Mouse (Mus musculus): ENCODE results near the gene Tm4sf4. TPM values are rescaled to one million over a fixed set of nuclear protein-coding genes. Genes with fewer than 3 reads are reported as not detected.
A peak's percentile ranks its signal among the peaks of the same experiment; 100 is the strongest.

The Tm4sf4 gene
- not detected for total RNA-seq (2022)

- DNase-seq (ENCODE audit: low spot score): no peak
These were observed at the start of gene Tm4sf4 for GRCm38 (mm10) chr3:57425089-57425730. Tm4sf4 (plus strand) TSS chr3:57425314.

- no peak for DNase-seq (ENCODE audit: low spot score)
These were observed 38.7 kb upstream of the Tm4sf4 start for GRCm38 (mm10) chr3:57386423-57386822.

- peak; percentile 2 for DNase-seq (ENCODE audit: low spot score)
These were observed 38.2 kb upstream of the Tm4sf4 start for GRCm38 (mm10) chr3:57386895-57387294.

- DNase-seq (ENCODE audit: low spot score): no peak
These were observed 37.5 kb upstream of the Tm4sf4 start for GRCm38 (mm10) chr3:57387593-57387992.

GRCm38 (mm10) chr3:57411535-57411934, 13.6 kb upstream of the Tm4sf4 start:
- no peak for DNase-seq (ENCODE audit: low spot score)

- no peak for DNase-seq (ENCODE audit: low spot score)
These were observed 4.9 kb upstream of the Tm4sf4 start for GRCm38 (mm10) chr3:57420233-57420632.

GRCm38 (mm10) chr3:57420660-57421059, 4.5 kb upstream of the Tm4sf4 start:
- no peak for DNase-seq (ENCODE audit: low spot score)

- no peak for DNase-seq (ENCODE audit: low spot score)
These were observed 1.2 kb downstream of the Tm4sf4 start for GRCm38 (mm10) chr3:57426351-57426750.

GRCm38 (mm10) chr3:57428682-57429464, 3.8 kb downstream of the Tm4sf4 start:
- no peak for DNase-seq (ENCODE audit: low spot score)

GRCm38 (mm10) chr3:57429486-57429885, 4.4 kb downstream of the Tm4sf4 start:
- peak; percentile 50 for DNase-seq (ENCODE audit: low spot score)

- DNase-seq (ENCODE audit: low spot score): peak; percentile 67
These were observed 6.6 kb downstream of the Tm4sf4 start for GRCm38 (mm10) chr3:57431706-57432105.

GRCm38 (mm10) chr3:57435364-57435763, 10.2 kb downstream of the Tm4sf4 start:
- no peak for DNase-seq (ENCODE audit: low spot score)

GRCm38 (mm10) chr3:57440956-57441355, 15.8 kb downstream of the Tm4sf4 start:
- no peak for DNase-seq (ENCODE audit: low spot score)

GRCm38 (mm10) chr3:57445706-57446105, 20.6 kb downstream of the Tm4sf4 start:
- DNase-seq (ENCODE audit: low spot score): no peak

- no peak for DNase-seq (ENCODE audit: low spot score)
These were observed 22.8 kb downstream of the Tm4sf4 start for GRCm38 (mm10) chr3:57447889-57448288.

- peak; percentile 70 for DNase-seq (ENCODE audit: low spot score)
These were observed 23.3 kb downstream of the Tm4sf4 start for GRCm38 (mm10) chr3:57448445-57448844.

GRCm38 (mm10) chr3:57458652-57459051, 33.5 kb downstream of the Tm4sf4 start:
- no peak for DNase-seq (ENCODE audit: low spot score)

- no peak for DNase-seq (ENCODE audit: low spot score)
These were observed 38.2 kb downstream of the Tm4sf4 start for GRCm38 (mm10) chr3:57463302-57463701.

GRCm38 (mm10) chr3:57466289-57466688, 41.2 kb downstream of the Tm4sf4 start:
- DNase-seq (ENCODE audit: low spot score): peak; percentile 40

- DNase-seq (ENCODE audit: low spot score): no peak
These were observed 44.2 kb downstream of the Tm4sf4 start for GRCm38 (mm10) chr3:57469325-57469724.

GRCm38 (mm10) chr3:57470326-57470725, 45.2 kb downstream of the Tm4sf4 start:
- DNase-seq (ENCODE audit: low spot score): peak; percentile 82

GRCm38 (mm10) chr3:57470981-57471601, 46.0 kb downstream of the Tm4sf4 start:
- DNase-seq (ENCODE audit: low spot score): peak; percentile 50

- no peak for DNase-seq (ENCODE audit: low spot score)
These were observed 47.3 kb downstream of the Tm4sf4 start for GRCm38 (mm10) chr3:57472407-57472806.
